Mouse (Mus musculus) layer of hippocampus, adult 8-10 months (tissue): ENCODE measurements around the gene Hrk. TPM values are rescaled to one million over a fixed set of nuclear protein-coding genes. Genes with fewer than 3 reads are reported as not detected.

Source experiments
- DNase-seq, 2 experiments: peaks; one replicate each; pipeline ENCODE4 v3.0.0; 2022; ENCODE audit warnings: low spot score in 2 of 2
- total RNA-seq, 4 experiments: library from RNA; stranded (reverse); gene quantifications; 2 replicates each; pipeline ENCODE4 v1.2.4; 2022

Hrk gene
- total RNA-seq, 4 experiments from 2014 or later: 24.6 to 32.6 (median 28.6) TPM

DNA sequence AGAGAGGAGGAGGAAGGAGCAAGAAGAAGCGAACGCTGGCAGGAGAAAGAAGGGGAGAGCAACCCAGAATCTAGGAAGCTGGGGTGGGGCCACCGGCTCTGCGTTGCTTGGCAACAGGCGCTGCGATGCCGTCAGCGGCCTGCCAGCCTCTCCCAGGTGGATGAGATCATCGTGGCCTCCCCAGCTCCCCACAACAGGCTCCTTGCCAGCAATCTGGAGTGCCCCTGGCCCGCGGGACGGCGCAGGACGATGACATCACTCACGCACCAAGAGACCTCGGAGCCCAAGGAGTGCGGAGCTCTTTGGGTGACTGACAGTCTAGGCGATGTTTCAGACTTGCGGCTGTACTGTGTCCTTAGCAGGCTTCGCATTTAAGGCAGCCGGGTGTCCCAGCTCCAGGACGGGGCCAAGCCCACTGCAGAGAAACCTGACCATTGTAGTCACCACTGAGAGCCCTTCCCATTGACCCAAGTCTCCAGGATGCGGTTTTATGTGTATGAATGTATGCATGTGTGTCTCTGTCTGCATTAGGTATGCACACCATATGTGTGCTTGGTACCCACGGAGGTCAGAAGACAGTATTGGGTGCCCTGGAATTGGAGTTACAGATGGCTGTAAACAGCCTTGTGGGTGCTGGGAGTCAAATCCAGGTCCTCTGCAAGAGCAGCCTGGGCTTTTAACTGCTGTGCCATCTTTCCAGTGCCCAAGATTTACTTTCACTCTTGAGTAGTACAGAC is 50.1 kb downstream of the Hrk start:
- peak; percentile 79 to 81 for DNase-seq

DNA sequence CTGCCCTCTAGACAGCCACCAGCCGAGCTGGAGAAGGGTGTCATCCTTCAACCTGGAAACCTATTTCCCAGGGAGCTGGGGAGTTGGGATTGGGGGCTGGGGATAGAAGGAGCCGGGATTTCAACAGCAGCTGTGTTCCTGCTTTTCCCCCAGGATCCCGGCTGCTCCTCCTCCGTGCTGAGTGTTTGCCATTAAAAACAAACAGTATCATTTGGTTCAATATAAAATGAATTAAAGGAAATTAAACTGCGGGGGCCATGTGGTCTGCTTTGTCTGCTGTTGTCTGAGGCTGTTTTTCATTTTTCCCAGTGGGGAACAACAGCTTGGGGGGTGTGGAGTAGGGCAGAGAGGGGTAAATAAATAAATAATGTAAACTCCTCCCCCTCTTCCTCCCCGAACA is 53.0 kb downstream of the Hrk start:
- peak; percentile 59 to 68 for DNase-seq

DNA sequence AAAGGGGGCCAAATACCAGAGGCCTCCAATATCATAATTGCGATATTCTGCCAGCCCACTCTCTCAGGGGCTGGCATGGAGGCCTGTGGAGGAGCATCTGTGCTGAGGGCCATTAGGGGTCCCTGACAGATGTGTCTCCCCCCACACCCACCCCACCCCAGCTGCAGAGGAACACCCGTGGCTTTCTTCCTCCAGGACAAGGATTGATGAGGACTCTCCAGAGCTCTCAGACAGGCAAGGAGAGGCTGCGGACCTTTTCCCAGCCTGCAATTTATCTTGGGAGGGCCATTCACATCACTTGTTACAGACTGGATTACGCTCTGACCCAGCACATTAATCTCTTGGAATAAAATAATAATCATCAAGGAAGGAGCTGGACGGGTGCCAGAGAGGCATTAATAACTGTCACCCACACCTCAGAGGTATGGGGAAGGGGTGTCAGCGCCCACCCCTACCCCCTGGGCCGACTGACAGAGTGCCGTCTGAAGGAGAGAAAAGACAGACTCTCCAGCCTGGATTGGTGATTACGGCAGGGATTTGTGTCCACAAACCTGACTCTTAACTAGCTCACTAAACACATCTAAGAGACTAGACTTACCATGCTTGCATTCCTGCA is 58.8 kb downstream of the Hrk start:
- no peak for DNase-seq

DNA sequence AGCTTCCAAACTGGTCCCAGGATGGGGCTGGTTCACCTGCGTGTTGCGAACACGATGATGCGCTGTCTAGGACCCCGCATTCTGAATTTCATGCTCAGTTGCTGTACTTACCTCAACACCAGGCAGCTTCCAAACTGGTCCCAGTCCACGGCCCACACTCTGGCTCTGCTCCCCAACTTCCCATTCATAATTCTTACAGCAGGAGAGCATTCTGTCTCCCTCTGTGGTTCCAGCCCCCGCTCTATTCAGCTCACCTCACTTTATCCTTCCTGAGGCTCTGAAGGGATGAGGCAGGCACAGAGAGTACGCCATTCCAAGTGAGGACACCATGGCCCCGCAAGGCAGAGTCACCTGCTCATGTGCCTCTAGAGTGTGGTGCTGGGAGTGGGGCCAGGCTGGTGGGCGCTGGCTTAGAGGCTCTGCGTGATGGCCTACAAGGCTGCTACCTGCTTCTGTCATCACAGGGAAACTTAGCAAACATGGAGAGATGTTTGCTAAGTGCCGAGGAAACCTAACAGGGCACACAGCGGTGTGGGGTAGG is 65.7 kb downstream of the Hrk start:
- peak in 1 of 2 experiments; percentile 66 for DNase-seq

DNA sequence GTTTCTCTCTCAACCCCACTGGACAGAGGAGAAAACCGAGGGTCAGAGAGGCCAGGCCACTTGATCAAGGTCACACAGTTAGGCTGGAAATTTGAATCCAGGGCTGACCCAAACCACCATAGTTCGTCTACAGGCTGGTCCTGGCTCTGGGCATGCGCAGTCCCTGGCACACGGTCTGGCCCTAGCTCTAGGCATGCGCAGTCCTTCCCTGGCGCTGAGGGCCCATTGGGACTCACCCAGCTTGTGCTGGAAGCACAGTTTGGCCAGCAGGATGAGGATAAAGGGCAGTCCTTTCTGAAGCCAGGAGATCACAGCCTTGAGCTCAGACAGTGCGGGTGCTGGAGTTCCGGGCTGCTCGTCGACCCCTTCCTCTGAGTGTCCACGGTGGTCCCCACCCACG is 72.4 kb downstream of the Hrk start:
- DNase-seq: peak in 1 of 2 experiments; percentile 26

Other genes starting within 250 kb of the Hrk start
- 100 to 1,000 TPM; 125 to 146 (median 137) TPM for gene Fbxo21, start 187.9 kb upstream of the Hrk start, total RNA-seq
- gene Tesc, start 136.9 kb upstream of the Hrk start, total RNA-seq: 10 to 100 TPM; 63.1 to 86.1 (median 73.9) TPM
- 10 to 100 TPM; 34.1 to 35.7 (median 35.1) TPM for gene Fbxw8, start 9.2 kb upstream of the Hrk start, total RNA-seq
- 10 to 100 TPM; 63.3 to 67.8 (median 65.8) TPM for gene Rnft2, start 80.5 kb downstream of the Hrk start, total RNA-seq
- gene 2410131K14Rik, start 80.6 kb downstream of the Hrk start, total RNA-seq: 10 to 100 TPM; 12.3 to 17.7 (median 15.0) TPM